Mouse (Mus musculus) olfactory bulb, adult 2 months (tissue): ENCODE results near the gene Atp10a.

Source experiments
- CTCF ChIP-seq: fragments of 200-500 bp; IDR thresholded peaks from 2 replicates; pipeline ENCODE4 v1.5.1; 2012; ENCODE audit warnings: low read depth, mild to moderate bottlenecking, low read length, moderate library complexity; ENCODE audit not compliant: insufficient read depth
- POLR2A ChIP-seq: fragments of 200-500 bp; IDR thresholded peaks from 2 replicates; pipeline ENCODE4 v1.6.1; 2012; ENCODE audit warnings: mild to moderate bottlenecking, low read depth, low read length, moderate library complexity; ENCODE audit not compliant: insufficient read depth

- TF ChIP-seq CTCF (no peak), POLR2A (no peak)
Measured at GRCm38 (mm10) chr7:58655866-58656265, at the start of gene Atp10a.
